Mouse (Mus musculus) intestine, embryonic 16.5 days (tissue): ENCODE results near the gene Vmn1r120. TPM values are rescaled to one million over a fixed set of nuclear protein-coding genes. Genes with fewer than 3 reads are reported as not detected.
"Not testable (repeated sequence)": the region's sequence is repeated elsewhere in the genome, so short reads cannot be mapped to it uniquely, and the experiment has no call there.

Experiments
- ATAC-seq: fragments of 200-750 bp; cut with Nextera tagmentation; 2 replicates; pipeline ENCODE4 v1.8.0; 2017; ENCODE audit warnings: moderate TSS enrichment, moderate library complexity
- H3K27ac ChIP-seq: fragments of 300-500 bp; sonication (generic); 2 replicates; pipeline ENCODE4 v1.5.1; 2014; ENCODE audit warnings: mild to moderate bottlenecking, low read length
- H3K27me3 ChIP-seq: fragments of 300-500 bp; sonication (generic); replicated peaks from 2 replicates; pipeline ENCODE4 v1.6.1; 2014; ENCODE audit warnings: low read length, control low read depth, mixed read lengths; ENCODE audit not compliant: control insufficient read depth, insufficient read depth
- H3K36me3 ChIP-seq: fragments of 300-500 bp; sonication (generic); 2 replicates; pipeline ENCODE4 v1.6.1; 2014; ENCODE audit warnings: low read length, control low read depth; ENCODE audit not compliant: control insufficient read depth, insufficient read depth
- H3K4me1 ChIP-seq: fragments of 300-500 bp; sonication (generic); 2 replicates; pipeline ENCODE4 v1.6.1; 2014; ENCODE audit warnings: low read length, control low read depth, mixed read lengths; ENCODE audit not compliant: control insufficient read depth, insufficient read depth
- H3K4me2 ChIP-seq: fragments of 300-500 bp; sonication (generic); 2 replicates; pipeline ENCODE4 v1.6.1; 2014; ENCODE audit warnings: low read depth, low read length, control low read depth
- H3K4me3 ChIP-seq: fragments of 300-500 bp; sonication (generic); 2 replicates; pipeline ENCODE4 v1.5.1; 2014; ENCODE audit warnings: mild to moderate bottlenecking, low read length
- H3K9ac ChIP-seq: fragments of 300-500 bp; sonication (generic); 2 replicates; pipeline ENCODE4 v1.6.1; 2014; ENCODE audit warnings: low read depth, low read length
- H3K9me3 ChIP-seq: fragments of 300-500 bp; sonication (generic); 2 replicates; pipeline ENCODE4 v1.6.1; 2016; ENCODE audit warnings: low read length, control low read depth; ENCODE audit not compliant: control insufficient read depth
- WGBS: fragments of 180-500 bp; shearing (Covaris S2); extraction: QIAGEN DNeasy Blood & Tissue Kit; methylation state at CpG from one replicate; pipeline ENCODE4 v1.1.7; 2014; 5-methylcytosine and 5-hydroxymethylcytosine counted together
- polyA plus RNA-seq: library from polyadenylated mRNA; unstranded; fragments of >200 nt; fragmentation: Nextera tagmentation; extraction: Ambion mirVana; gene quantifications from 2 replicates; pipeline ENCODE4 v1.2.1, GENCODE M21; 2015

Vmn1r120 gene
- not detected in 2 replicates for polyA plus RNA-seq

- H3K27ac ChIP-seq, H3K9ac ChIP-seq, H3K27me3 ChIP-seq, H3K4me3 ChIP-seq, H3K36me3 ChIP-seq, ATAC-seq, H3K4me2 ChIP-seq, H3K4me1 ChIP-seq, H3K9me3 ChIP-seq: not testable (repeated sequence)
- WGBS = 83% methylated on average over 1 of the region's 1 CpGs
Measured at GRCm38 (mm10) chr7:21053684-21054083, at the start of gene Vmn1r120. Gene Vmn1r120, minus strand, starts transcription at chr7:21053784.

GRCm38 (mm10) chr7:21098413-21098812 is 44.8 kb upstream of the Vmn1r120 start, which contains the start of gene Vmn1r121:
Gene Vmn1r121, minus strand, starts transcription at chr7:21098513.
- H3K4me2 ChIP-seq, H3K4me3 ChIP-seq, H3K27me3 ChIP-seq, H3K9me3 ChIP-seq, ATAC-seq, H3K9ac ChIP-seq, H3K27ac ChIP-seq, H3K36me3 ChIP-seq, H3K4me1 ChIP-seq: not testable (repeated sequence)
- 69% methylated on average over 4 of the region's 5 CpGs for WGBS

GRCm38 (mm10) chr7:21012355-21012754 is 41.2 kb downstream of the Vmn1r120 start, which contains the start of gene Vmn1r119:
Gene Vmn1r119, minus strand, starts transcription at chr7:21012455.
- not testable (repeated sequence) for H3K27ac ChIP-seq, H3K9me3 ChIP-seq, H3K9ac ChIP-seq, H3K36me3 ChIP-seq, H3K4me2 ChIP-seq, H3K27me3 ChIP-seq, ATAC-seq, H3K4me1 ChIP-seq, H3K4me3 ChIP-seq
- no CpG with 5 or more reads among the region's 2 CpGs for WGBS

Other genes with a start within 250 kb of the Vmn1r120 start
- gene Vmn1r114, start 241.6 kb downstream of the Vmn1r120 start, polyA plus RNA-seq = not detected in 2 replicates
- gene Vmn1r115, start 208.8 kb downstream of the Vmn1r120 start, polyA plus RNA-seq = not detected in 2 replicates
- gene Vmn1r116, start 181.5 kb downstream of the Vmn1r120 start, polyA plus RNA-seq = not detected in 2 replicates
- not detected in 2 replicates for gene Vmn1r117, start 169.7 kb downstream of the Vmn1r120 start, polyA plus RNA-seq
- not detected in 2 replicates for gene Vmn1r118, start 141.4 kb downstream of the Vmn1r120 start, polyA plus RNA-seq
- gene Vmn1r119, start 41.3 kb downstream of the Vmn1r120 start, polyA plus RNA-seq = not detected in 2 replicates
- not detected in 2 replicates for gene Vmn1r121, start 44.7 kb upstream of the Vmn1r120 start, polyA plus RNA-seq
- gene Vmn1r122, start 80.3 kb upstream of the Vmn1r120 start, polyA plus RNA-seq = not detected in 2 replicates
- gene Vmn1r123, start 108.4 kb upstream of the Vmn1r120 start, polyA plus RNA-seq = not detected in 2 replicates
- not detected in 2 replicates for gene Gm5157, start 136.6 kb upstream of the Vmn1r120 start, polyA plus RNA-seq
- not detected in 2 replicates for gene Vmn1r124, start 206.8 kb upstream of the Vmn1r120 start, polyA plus RNA-seq
- gene Vmn1r125, start 218.4 kb upstream of the Vmn1r120 start, polyA plus RNA-seq = not detected in 2 replicates
- gene Vmn1r126, start 247.7 kb upstream of the Vmn1r120 start, polyA plus RNA-seq = not detected in 2 replicates